Mouse (Mus musculus): ENCODE data around the gene Lepr.

- TF ChIP-seq CTCF (IDR thresholded peaks at IDR 0.05; ENCODE audit: low read depth) (no peak), EP300 (IDR thresholded peaks at IDR 0.05; ENCODE audit: low read depth) (no peak)
Observed at GRCm38 (mm10) chr4:101697236-101697635, 20.0 kb upstream of the Lepr start.
